Mouse (Mus musculus): ENCODE measurements around the gene Snrpd2. TPM values are rescaled to one million over a fixed set of nuclear protein-coding genes. Genes with fewer than 3 reads are reported as not detected.
A peak's percentile ranks its signal among the peaks of the same experiment; 100 is the strongest.
"Not testable (repeated sequence)": the region's sequence is repeated elsewhere in the genome, so short reads cannot be mapped to it uniquely, and the experiment has no call there.

The Snrpd2 gene
- polyA plus RNA-seq, 1 experiment, result 255 TPM

GRCm38 (mm10) chr7:19137380-19137779 lies 12.1 kb upstream of the Snrpd2 start:
- Histone ChIP-seq H3ac (ENCODE audit: control insufficient read depth, insufficient read length, low read depth) (no peak overlapping the region), H3K4me3 (ENCODE audit: insufficient read depth, poor library complexity, severe bottlenecking) (no peak overlapping the region), H3K79me2 (ENCODE audit: control insufficient read depth, insufficient read depth) (peaks cover 11% of the 10 kb centered on the region), H3K27me3 (ENCODE audit: control insufficient read depth, insufficient read depth, insufficient read length) (no peaks in the 10 kb centered on the region), H3K36me3 (ENCODE audit: control insufficient read depth, insufficient read depth) (peaks cover 9% of the 10 kb centered on the region), H3K79me3 (ENCODE audit: low read depth) (peaks cover 3% of the 10 kb centered on the region)
- no peak for TF ChIP-seq MYOG (IDR thresholded peaks at IDR 0.05; ENCODE audit: control insufficient read depth, extremely low read depth, insufficient read length)
- peak; percentile 18 for TF ChIP-seq CTCF (IDR thresholded peaks at IDR 0.05; ENCODE audit: control insufficient read depth, insufficient read depth, insufficient read length)
- TF ChIP-seq FOSL1 (IDR thresholded peaks at IDR 0.05; ENCODE audit: insufficient read depth, low read length, poor library complexity, severe bottlenecking), result no peak

- Histone ChIP-seq H3K79me3 (ENCODE audit: low read depth) (peaks cover 15% of the 10 kb centered on the region), H3K4me3 (ENCODE audit: insufficient read depth, poor library complexity, severe bottlenecking) (no peak overlapping the region), H3ac (ENCODE audit: control insufficient read depth, insufficient read length, low read depth) (no peak overlapping the region), H3K27me3 (ENCODE audit: control insufficient read depth, insufficient read depth, insufficient read length) (no peaks in the 10 kb centered on the region), H3K79me2 (ENCODE audit: control insufficient read depth, insufficient read depth) (peaks cover 34% of the 10 kb centered on the region), H3K36me3 (ENCODE audit: control insufficient read depth, insufficient read depth) (peaks cover 1% of the 10 kb centered on the region)
- TF ChIP-seq MYOG (IDR thresholded peaks at IDR 0.05; ENCODE audit: control insufficient read depth, extremely low read depth, insufficient read length), result no peak
- TF ChIP-seq MAX (IDR thresholded peaks at IDR 0.05), result no peak
- TF ChIP-seq USF1 (IDR thresholded peaks at IDR 0.05; ENCODE audit: low read depth), result no peak
- no peak for TF ChIP-seq FOSL1 (IDR thresholded peaks at IDR 0.05; ENCODE audit: insufficient read depth, low read length, poor library complexity, severe bottlenecking)
- TF ChIP-seq MYOD1 (IDR thresholded peaks at IDR 0.05; ENCODE audit: control insufficient read depth, insufficient read length, low read depth), result no peak
- no peak for TF ChIP-seq CTCF (IDR thresholded peaks at IDR 0.05; ENCODE audit: control insufficient read depth, insufficient read depth, insufficient read length)
- no peak for TF ChIP-seq CEBPB (IDR thresholded peaks at IDR 0.05; ENCODE audit: low read depth)
These were observed 2.7 kb upstream of the Snrpd2 start for GRCm38 (mm10) chr7:19146793-19147192.

DNA sequence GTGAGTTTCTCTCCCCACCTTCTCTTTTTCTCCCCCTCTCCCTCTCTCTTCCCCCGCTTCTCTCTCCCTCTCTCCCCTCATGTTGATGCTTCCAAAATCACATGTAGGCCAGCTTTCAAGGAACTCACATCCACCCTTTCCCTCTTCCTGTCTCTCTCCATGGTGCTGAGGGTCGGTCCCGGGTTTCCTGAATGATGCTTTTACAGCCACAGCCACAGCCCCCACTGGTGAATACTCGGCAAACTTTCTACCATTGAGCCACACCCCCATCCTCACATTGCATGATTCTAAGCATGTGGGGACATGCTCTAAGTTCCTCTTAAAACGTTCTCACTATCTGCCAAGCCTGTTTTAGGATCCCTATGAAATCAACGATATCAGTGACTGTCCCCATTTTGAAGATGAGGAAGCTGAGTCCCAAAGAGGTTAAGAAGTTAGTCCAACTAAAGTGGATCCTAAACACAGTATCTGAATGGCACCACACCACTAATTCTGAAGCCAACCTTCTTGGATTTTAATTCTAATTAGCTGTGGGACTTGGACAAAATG lies 2.0 kb upstream of the Snrpd2 start:
- peaks cover 17% of the 10 kb centered on the region for H3K79me3 ChIP-seq (ENCODE audit: low read depth)

DNA sequence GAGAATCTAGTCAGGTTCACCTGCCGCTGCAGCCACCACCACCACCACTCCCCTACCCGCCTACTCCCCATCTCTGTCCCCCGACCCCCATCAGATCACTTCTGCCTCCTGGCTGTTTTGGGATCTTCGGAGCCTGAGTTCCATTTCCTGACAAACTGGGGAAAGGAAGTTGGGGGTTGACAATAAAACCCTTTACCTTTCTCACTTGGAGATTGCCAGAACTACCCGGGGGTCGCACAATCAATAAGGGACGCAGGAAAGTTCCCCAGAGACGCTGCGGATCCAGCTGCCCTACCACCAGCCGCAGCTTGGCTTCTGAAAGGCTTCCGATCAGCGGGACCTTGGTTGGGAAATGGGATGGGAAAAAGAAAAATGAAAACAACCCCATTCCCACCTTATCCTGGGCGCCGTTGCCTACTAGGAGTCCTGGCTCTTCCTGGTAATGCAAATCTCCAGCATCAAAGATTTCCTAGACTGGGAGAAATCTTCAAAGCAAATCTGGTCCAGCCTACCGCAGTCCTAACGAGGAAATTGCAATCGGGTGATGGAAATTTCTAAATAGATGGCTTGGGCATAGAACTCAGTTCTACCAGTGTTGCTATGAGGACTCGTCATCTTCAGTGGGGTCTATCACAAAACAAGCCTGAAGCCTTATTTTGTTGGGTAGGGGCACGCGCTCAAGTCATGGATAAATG lies 1.2 kb upstream of the Snrpd2 start:
- Histone ChIP-seq H3K79me3 (ENCODE audit: low read depth) (peaks cover 17% of the 10 kb centered on the region), H3K4me3 (ENCODE audit: insufficient read depth, poor library complexity, severe bottlenecking) (peak overlapping the region; percentile 44), H3ac (ENCODE audit: control insufficient read depth, insufficient read length, low read depth) (peak overlapping the region; percentile 81), H3K27me3 (ENCODE audit: control insufficient read depth, insufficient read depth, insufficient read length) (no peaks in the 10 kb centered on the region), H3K36me3 (ENCODE audit: control insufficient read depth, insufficient read depth) (peaks cover 10% of the 10 kb centered on the region), H3K79me2 (ENCODE audit: control insufficient read depth, insufficient read depth) (peaks cover 39% of the 10 kb centered on the region)
- TF ChIP-seq USF1 (IDR thresholded peaks at IDR 0.05; ENCODE audit: low read depth), result no peak

More for the DNA sequence above, 2.0 kb upstream of the Snrpd2 start:
- Histone ChIP-seq H3K36me3 (ENCODE audit: control insufficient read depth, insufficient read depth) (peaks cover 6% of the 10 kb centered on the region), H3K4me3 (ENCODE audit: insufficient read depth, poor library complexity, severe bottlenecking) (peak overlapping the region; percentile 44), H3K27me3 (ENCODE audit: control insufficient read depth, insufficient read depth, insufficient read length) (no peaks in the 10 kb centered on the region), H3K79me2 (ENCODE audit: control insufficient read depth, insufficient read depth) (peaks cover 39% of the 10 kb centered on the region), H3ac (ENCODE audit: control insufficient read depth, insufficient read length, low read depth) (no peak overlapping the region)
- TF ChIP-seq MAX (IDR thresholded peaks at IDR 0.05), result no peak
- no peak for TF ChIP-seq CEBPB (IDR thresholded peaks at IDR 0.05; ENCODE audit: low read depth)
- TF ChIP-seq FOSL1 (IDR thresholded peaks at IDR 0.05; ENCODE audit: insufficient read depth, low read length, poor library complexity, severe bottlenecking), result no peak
- no peak for TF ChIP-seq CTCF (IDR thresholded peaks at IDR 0.05; ENCODE audit: control insufficient read depth, insufficient read depth, insufficient read length)
- TF ChIP-seq MYOG (IDR thresholded peaks at IDR 0.05; ENCODE audit: control insufficient read depth, extremely low read depth, insufficient read length), result no peak
- no peak for TF ChIP-seq USF1 (IDR thresholded peaks at IDR 0.05; ENCODE audit: low read depth)
- no peak for TF ChIP-seq MYOD1 (IDR thresholded peaks at IDR 0.05; ENCODE audit: control insufficient read depth, insufficient read length, low read depth)

DNA sequence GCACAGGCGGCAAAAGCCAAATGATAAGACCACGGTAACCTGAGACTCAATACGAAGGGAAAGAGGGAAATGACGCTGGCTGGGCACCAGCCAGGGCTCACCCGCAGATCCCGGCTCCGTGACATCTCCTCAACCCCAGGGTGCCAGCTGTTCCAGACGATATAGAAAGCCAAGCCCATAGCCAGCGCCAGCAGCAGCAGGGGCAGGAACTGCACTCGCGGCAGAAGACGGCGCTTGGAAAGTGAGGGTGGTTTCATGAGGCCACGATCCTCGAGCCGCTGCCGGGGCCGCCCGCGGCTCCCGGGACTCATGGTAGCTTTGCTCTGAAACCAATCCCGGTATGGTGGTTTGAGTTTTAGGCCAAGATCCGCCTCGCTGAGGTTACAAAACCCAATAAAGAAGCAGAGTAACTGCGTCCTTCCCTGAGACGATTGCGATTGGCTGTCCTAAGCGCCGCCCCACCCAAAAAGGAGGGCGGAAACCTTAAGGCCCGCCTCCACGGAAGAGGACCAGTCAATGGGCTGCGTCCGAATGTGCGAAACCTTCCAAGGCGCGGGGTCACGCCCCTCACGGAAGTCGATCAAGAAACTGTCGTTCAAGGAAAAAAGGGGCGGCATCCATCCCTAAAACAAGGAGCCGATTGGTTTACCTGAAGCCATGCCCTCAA lies 514 bp upstream of the Snrpd2 start, which contains the start of gene Qpctl:
TSS of gene Qpctl (minus strand) at position 417 of the 667 bp plus-strand sequence.
- Histone ChIP-seq H3K79me2 (ENCODE audit: control insufficient read depth, insufficient read depth) (peaks cover 39% of the 10 kb centered on the region), H3ac (ENCODE audit: control insufficient read depth, insufficient read length, low read depth) (peak within 1 kb of the TSS; percentile 93), H3K27me3 (ENCODE audit: control insufficient read depth, insufficient read depth, insufficient read length) (no peaks in the 10 kb centered on the region), H3K79me3 (ENCODE audit: low read depth) (peaks cover 17% of the 10 kb centered on the region), H3K36me3 (ENCODE audit: control insufficient read depth, insufficient read depth) (peaks cover 10% of the 10 kb centered on the region), H3K4me3 (ENCODE audit: insufficient read depth, poor library complexity, severe bottlenecking) (peak within 1 kb of the TSS; percentile 75)
- TF ChIP-seq CEBPB (IDR thresholded peaks at IDR 0.05; ENCODE audit: low read depth) (no peak), MYOD1 (IDR thresholded peaks at IDR 0.05; ENCODE audit: control insufficient read depth, insufficient read length, low read depth) (peak; percentile 14)

- H3K79me3 ChIP-seq (ENCODE audit: low read depth), result peaks cover 17% of the 10 kb centered on the region
- peaks cover 16% of the 10 kb centered on the region for H3K36me3 ChIP-seq (ENCODE audit: control insufficient read depth, insufficient read depth)
- H3K4me3 ChIP-seq (ENCODE audit: insufficient read depth, poor library complexity, severe bottlenecking); H3K27me3 ChIP-seq (ENCODE audit: control insufficient read depth, insufficient read depth, insufficient read length); H3ac ChIP-seq (ENCODE audit: control insufficient read depth, insufficient read length, low read depth): not testable (repeated sequence)
- peaks cover 39% of the 10 kb centered on the region for H3K79me2 ChIP-seq (ENCODE audit: control insufficient read depth, insufficient read depth)
These were observed 1.6 kb downstream of the Snrpd2 start for GRCm38 (mm10) chr7:19151121-19151520.
